Mouse (Mus musculus): ENCODE data around the gene Dera. TPM values are rescaled to one million over a fixed set of nuclear protein-coding genes. Genes with fewer than 3 reads are reported as not detected.

The Dera gene
- total RNA-seq, 2 experiments from 2014 or later: 14.2 to 25.2 TPM

GRCm38 (mm10) chr6:137886210-137886979 lies 132.0 kb downstream of the Dera start:
- DNase-seq: no peak

DNA sequence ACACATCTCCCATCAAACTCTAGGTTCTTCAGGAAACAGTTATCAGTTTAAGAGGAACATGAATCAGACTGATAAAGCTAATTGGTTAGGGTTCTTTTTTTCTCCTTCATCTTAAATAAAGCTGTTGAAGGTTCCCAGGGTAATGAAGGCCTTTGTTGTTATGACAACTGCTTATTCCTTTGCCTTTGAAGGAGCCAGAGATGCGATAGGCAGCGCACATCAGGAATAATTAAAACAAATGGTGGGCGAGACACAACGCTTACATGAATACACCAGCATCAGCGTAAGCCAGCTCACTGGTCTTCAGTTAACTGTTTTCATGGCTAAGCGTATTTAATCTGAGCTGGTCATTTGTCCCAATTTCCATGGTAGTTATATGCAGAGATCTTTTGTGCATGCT lies 132.9 kb downstream of the Dera start:
- DNase-seq: no peak

DNA sequence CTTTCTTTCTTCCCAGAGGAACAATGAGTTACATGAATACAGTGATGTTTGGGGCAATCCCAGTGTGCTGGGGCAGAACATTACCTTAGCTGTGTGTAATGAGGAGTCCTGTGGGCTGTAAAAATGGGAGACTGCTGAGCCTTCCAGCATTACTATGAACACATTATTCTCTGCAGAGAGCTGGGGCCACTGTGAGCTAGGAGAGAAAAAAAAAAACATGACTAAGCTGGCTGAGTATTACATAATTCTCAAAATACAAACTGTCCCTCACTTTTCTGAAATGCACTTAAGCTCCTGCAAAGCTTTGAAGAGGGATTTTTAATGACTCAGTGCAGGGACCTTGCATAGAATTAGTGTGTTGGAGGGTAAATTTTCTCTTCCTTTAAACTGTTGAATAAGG lies 143.3 kb downstream of the Dera start:
- DNase-seq: peak; percentile 1 to 9

DNA sequence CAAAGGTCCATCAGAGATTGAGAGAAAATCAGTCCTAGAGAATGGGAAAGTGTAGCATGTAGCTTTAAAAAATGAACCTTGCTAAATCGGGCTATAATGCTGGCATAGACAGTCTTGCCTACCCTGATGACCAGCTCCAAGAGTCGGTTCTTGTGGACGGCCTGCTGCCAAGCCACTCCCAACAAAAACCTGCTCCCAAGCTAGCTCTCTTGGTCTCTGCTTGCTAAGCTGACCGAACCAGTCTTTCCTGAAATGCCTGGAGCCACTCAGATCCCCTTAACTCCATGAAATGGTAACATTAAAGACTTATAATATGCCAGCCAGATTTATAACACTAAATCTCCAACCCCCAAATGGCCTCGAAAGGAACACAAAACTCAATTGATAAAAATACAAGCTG lies 146.9 kb downstream of the Dera start:
- DNase-seq: no peak

Other genes with a start within 250 kb of the Dera start
- 10 to 100 TPM; 35.6 to 43.2 TPM for gene Eps8, start 99.7 kb upstream of the Dera start, total RNA-seq (2021)
- gene Strap, start 19.5 kb upstream of the Dera start, total RNA-seq (2021): 100 to 1,000 TPM; 120 to 128 TPM

All from adrenal gland, postnatal 36 days (tissue).